Mouse (Mus musculus) heart, postnatal 0 days (tissue): ENCODE measurements around the gene Fcgr3. TPM values are rescaled to one million over a fixed set of nuclear protein-coding genes. Genes with fewer than 3 reads are reported as not detected.
A peak's percentile ranks its signal among the peaks of the same experiment; 100 is the strongest.

Experiments
- ATAC-seq: fragments of 200-750 bp; cut with Nextera tagmentation; 2 replicates; pipeline ENCODE4 v1.8.0; 2017; ENCODE audit warnings: low read depth, moderate number of reproducible peaks, moderate library complexity; ENCODE audit not compliant: insufficient read depth
- DNase-seq: peaks from one replicate; pipeline ENCODE4 v3.0.0-alpha.2; 2016; ENCODE audit warnings: low spot score
- H3K27ac ChIP-seq: fragments of 300-500 bp; sonication (generic); 2 replicates; pipeline ENCODE4 v1.5.1; 2014; ENCODE audit warnings: low read depth, mild to moderate bottlenecking
- H3K27me3 ChIP-seq: fragments of 300-500 bp; sonication (generic); 2 replicates; pipeline ENCODE4 v1.6.1; 2014; ENCODE audit warnings: low read length, mixed read lengths; ENCODE audit not compliant: control insufficient read depth, insufficient read depth
- H3K36me3 ChIP-seq: fragments of 300-500 bp; sonication (generic); replicated peaks from 2 replicates; pipeline ENCODE4 v1.6.1; 2014; ENCODE audit warnings: low read length, mixed read lengths; ENCODE audit not compliant: control insufficient read depth, insufficient read depth
- H3K4me1 ChIP-seq: fragments of 300-500 bp; sonication (generic); 2 replicates; pipeline ENCODE4 v1.6.1; 2014; ENCODE audit warnings: antibody characterized with exemption; ENCODE audit not compliant: control insufficient read depth, insufficient read depth
- H3K4me2 ChIP-seq: fragments of 300-500 bp; sonication (generic); 2 replicates; pipeline ENCODE4 v1.6.1; 2014; ENCODE audit warnings: low read depth, mild to moderate bottlenecking, low read length, moderate library complexity
- H3K4me3 ChIP-seq: fragments of 300-500 bp; sonication (generic); 2 replicates; pipeline ENCODE4 v1.5.1; 2014; ENCODE audit warnings: low read depth, low read length
- H3K9ac ChIP-seq: fragments of 300-500 bp; sonication (generic); replicated peaks from 2 replicates; pipeline ENCODE4 v1.6.1; 2014; ENCODE audit warnings: low read depth, low read length, mixed read lengths
- H3K9me3 ChIP-seq: fragments of 300-500 bp; sonication (generic); replicated peaks from 2 replicates; pipeline ENCODE4 v1.6.1; 2016; ENCODE audit warnings: low read length; ENCODE audit not compliant: control insufficient read depth
- CTCF ChIP-seq: IDR thresholded peaks from 2 replicates; pipeline ENCODE4 v1.5.1; 2016; ENCODE audit warnings: antibody characterized with exemption, control low read depth, low read depth
- EP300 ChIP-seq: IDR thresholded peaks from 2 replicates; pipeline ENCODE4 v1.6.1; 2016; ENCODE audit warnings: antibody characterized with exemption, low read depth
- WGBS: fragments of 180-500 bp; shearing (Covaris S2); extraction: QIAGEN DNeasy Blood & Tissue Kit; methylation state at CpG from one replicate; pipeline ENCODE4 v1.1.7; 2014; 5-methylcytosine and 5-hydroxymethylcytosine counted together
- polyA plus RNA-seq: library from polyadenylated mRNA; unstranded; fragments of >200 nt; fragmentation: Nextera tagmentation; extraction: Ambion mirVana; gene quantifications from 2 replicates; pipeline ENCODE4 v1.2.1, GENCODE M21; 2015
- total RNA-seq: library from RNA; depleted of rRNA; stranded (reverse); fragments of >200 nt; gene quantifications from 2 replicates; pipeline ENCODE4 v1.2.3, GENCODE M21; 2014; ENCODE audit warnings: low replicate concordance

The Fcgr3 gene
- total and polyA plus RNA-seq, 2 experiments from 2014 or later = 8.2 to 13.7 TPM

GRCm38 (mm10) chr1:171101733-171102546 is 37.2 kb upstream of the Fcgr3 start:
- under 1% methylated on average over 40 of the region's 40 CpGs for WGBS
- DNase-seq (peak; percentile 71), ATAC-seq (peak; percentile 83)
- Histone ChIP-seq H3K27ac (peak overlapping the region; percentile 70), H3K9me3 (no peaks in the 10 kb centered on the region), H3K4me1 (0 out of 2 replicates have a peak, but pooled peaks cover under 1% of the 10 kb centered on the region), H3K9ac (peak overlapping the region; percentile 57), H3K4me3 (peak overlapping the region; percentile 72), H3K4me2 (peak overlapping the region; percentile 79), H3K27me3 (no peaks in the 10 kb centered on the region), H3K36me3 (no peaks in the 10 kb centered on the region)
- TF ChIP-seq EP300 = no peak
- peak; percentile 25; the same call in 1 of the 2 replicates for TF ChIP-seq CTCF

- Histone ChIP-seq H3K4me2 (no peak overlapping the region), H3K4me1 (peaks cover 10% of the 10 kb centered on the region; the same call in 1 of the 2 replicates), H3K9me3 (no peaks in the 10 kb centered on the region), H3K36me3 (no peaks in the 10 kb centered on the region), H3K9ac (no peak overlapping the region), H3K4me3 (no peak overlapping the region), H3K27me3 (no peaks in the 10 kb centered on the region), H3K27ac (no peak overlapping the region)
- DNase-seq (no peak), ATAC-seq (no peak)
- 46% methylated on average over 2 of the region's 2 CpGs for WGBS
- TF ChIP-seq CTCF (no peak), EP300 (no peak)
These were observed 36.3 kb upstream of the Fcgr3 start for GRCm38 (mm10) chr1:171101033-171101432.

- Histone ChIP-seq H3K36me3 (no peaks in the 10 kb centered on the region), H3K9me3 (no peaks in the 10 kb centered on the region), H3K4me3 (no peak overlapping the region), H3K27ac (no peak overlapping the region), H3K4me1 (peaks cover 10% of the 10 kb centered on the region; the same call in 1 of the 2 replicates), H3K4me2 (no peak overlapping the region), H3K27me3 (no peaks in the 10 kb centered on the region), H3K9ac (no peak overlapping the region)
- TF ChIP-seq EP300 (no peak), CTCF (no peak)
- WGBS = 37% methylated on average over 2 of the region's 2 CpGs
- ATAC-seq (no peak), DNase-seq (no peak)
These were observed 32.9 kb upstream of the Fcgr3 start for GRCm38 (mm10) chr1:171097612-171098011.

GRCm38 (mm10) chr1:171097136-171097535 is 32.4 kb upstream of the Fcgr3 start:
- Histone ChIP-seq H3K4me3 (no peak overlapping the region), H3K27me3 (no peaks in the 10 kb centered on the region), H3K9ac (no peak overlapping the region), H3K4me1 (peaks cover 10% of the 10 kb centered on the region; the same call in 1 of the 2 replicates), H3K36me3 (no peaks in the 10 kb centered on the region), H3K27ac (no peak overlapping the region), H3K9me3 (no peaks in the 10 kb centered on the region), H3K4me2 (no peak overlapping the region)
- TF ChIP-seq EP300 = no peak
- ATAC-seq = no peak
- DNase-seq = no peak

GRCm38 (mm10) chr1:171096110-171096964 is 31.6 kb upstream of the Fcgr3 start:
- H3K9ac ChIP-seq = no peak overlapping the region
- no peaks in the 10 kb centered on the region for H3K27me3 ChIP-seq
- DNase-seq (no peak), ATAC-seq (no peak)
- peaks cover 10% of the 10 kb centered on the region; the same call in 1 of the 2 replicates for H3K4me1 ChIP-seq
- no peaks in the 10 kb centered on the region for H3K36me3 ChIP-seq
- 27% methylated on average over 10 of the region's 10 CpGs for WGBS
- H3K4me3 ChIP-seq = no peak overlapping the region
- H3K9me3 ChIP-seq = no peaks in the 10 kb centered on the region
- no peak overlapping the region for H3K4me2 ChIP-seq
- H3K27ac ChIP-seq = no peak overlapping the region
- no peak for TF ChIP-seq CTCF
- no peak for TF ChIP-seq EP300
